Mouse (Mus musculus): ENCODE data around the gene Manba.
A peak's percentile ranks its signal among the peaks of the same experiment; 100 is the strongest.
"Not testable (repeated sequence)": the region's sequence is repeated elsewhere in the genome, so short reads cannot be mapped to it uniquely, and the experiment has no call there.

Manba gene

DNA sequence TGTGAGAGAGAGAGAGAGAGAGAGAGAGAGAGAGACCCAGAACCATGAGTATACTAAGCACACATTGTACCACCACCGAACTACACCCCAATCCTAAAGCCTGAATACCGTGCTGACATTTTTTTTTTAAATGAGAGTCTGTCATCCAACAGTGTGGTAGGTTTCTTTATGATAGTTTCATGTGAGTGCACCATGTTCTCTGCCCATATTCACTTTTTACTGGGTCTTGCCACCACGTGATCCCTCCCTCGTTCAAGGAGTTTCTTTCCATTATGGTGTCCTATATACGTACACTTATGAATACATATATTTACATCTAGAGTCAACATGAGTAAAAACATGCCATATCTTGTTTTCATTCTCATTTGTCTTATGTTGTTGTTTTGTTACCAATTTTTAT, 940 bp downstream of the Manba start:
- DNase-seq (ENCODE audit: low read depth), result no peak

DNA sequence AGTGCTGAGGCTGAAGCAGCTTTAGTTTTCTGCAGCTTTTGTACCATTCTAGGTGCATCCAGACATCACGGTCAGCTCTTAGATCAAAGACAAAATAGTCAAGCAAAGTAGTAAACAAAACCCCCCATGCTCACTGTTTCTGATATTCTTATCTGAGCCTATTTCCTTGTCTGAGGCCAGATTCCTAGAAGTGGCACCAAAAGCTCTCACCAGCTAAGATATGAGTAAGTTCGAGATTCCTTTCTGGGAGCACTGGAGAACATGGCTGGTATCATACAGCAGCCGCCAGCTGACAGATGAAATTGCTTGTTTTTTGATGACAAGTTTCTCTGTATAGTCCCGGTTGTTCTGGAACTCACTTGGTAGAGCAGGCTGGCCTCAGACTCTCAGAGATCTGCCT, 2.4 kb downstream of the Manba start:
- no peak for DNase-seq (ENCODE audit: low read depth)

DNA sequence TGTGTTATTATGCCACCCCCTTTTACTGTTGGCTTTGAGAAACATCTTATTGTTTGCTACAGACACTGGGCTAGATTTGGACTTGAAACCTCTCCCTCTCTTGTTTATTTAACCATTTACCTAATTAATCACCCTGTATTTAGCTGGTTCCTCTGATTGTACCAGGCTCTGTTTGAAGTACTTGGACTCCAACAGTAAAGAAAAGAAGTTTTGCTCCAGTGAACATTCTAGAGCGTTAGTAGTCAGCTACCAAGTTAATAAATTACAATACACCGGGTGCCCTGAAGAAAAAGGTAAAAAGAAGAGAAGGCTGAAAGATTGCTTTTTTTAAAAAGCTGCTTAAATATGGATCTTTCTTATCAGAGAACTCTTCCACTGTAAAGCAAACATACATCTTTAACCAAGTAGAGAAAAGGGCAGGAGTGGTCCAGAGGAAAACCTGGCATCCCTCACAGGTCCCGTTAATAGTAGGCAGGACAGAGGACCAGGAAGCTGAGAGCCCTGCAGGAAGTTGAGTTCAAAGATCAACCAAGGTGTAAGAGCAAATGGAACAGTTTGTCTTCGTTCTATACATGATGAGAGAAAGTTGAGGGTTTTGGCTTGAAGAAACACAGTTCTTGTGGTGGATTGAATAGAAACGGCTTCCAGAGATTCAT, 4.6 kb downstream of the Manba start:
- DNase-seq (ENCODE audit: low read depth), result no peak

DNA sequence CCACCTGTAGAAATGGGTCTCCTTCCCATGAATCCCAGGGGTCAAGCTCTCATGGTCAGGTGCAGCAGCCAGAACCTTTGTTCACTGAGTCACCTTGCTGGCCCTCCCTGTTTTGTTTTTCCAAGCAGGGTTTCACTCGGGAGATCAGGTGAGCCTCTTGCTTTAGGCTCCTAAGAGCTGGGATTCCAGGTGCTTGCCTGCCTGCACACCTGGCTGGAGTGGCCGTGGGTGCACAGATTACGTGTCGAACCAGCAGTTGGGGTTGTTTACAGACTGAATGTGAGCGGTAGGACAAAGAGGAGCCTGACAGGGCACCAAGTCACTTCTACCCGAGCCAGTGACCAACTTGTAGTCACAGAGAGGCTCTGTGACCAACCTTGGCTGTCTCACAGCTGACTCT, 5.7 kb downstream of the Manba start:
- no peak for DNase-seq (ENCODE audit: low read depth)

DNA sequence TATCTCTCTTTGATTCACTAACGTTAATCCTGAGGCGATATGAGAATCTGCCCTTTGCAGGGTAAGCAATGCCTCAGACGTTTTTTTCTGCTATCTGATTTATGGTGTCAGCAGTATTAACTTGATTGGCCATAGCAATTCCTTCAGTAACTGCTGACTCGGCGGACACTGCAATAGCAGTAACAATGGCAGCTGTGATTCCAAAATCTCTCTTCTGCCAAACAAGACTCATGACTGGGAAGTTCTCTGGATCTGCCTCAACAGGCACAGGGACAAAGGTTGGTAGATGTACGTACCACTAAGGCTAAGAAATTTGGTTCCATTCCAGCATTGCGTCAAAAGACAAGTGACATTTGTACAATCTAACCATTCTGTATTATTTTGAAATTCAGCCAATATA, 7.9 kb downstream of the Manba start:
- DNase-seq (ENCODE audit: low read depth), result not testable (repeated sequence)

DNA sequence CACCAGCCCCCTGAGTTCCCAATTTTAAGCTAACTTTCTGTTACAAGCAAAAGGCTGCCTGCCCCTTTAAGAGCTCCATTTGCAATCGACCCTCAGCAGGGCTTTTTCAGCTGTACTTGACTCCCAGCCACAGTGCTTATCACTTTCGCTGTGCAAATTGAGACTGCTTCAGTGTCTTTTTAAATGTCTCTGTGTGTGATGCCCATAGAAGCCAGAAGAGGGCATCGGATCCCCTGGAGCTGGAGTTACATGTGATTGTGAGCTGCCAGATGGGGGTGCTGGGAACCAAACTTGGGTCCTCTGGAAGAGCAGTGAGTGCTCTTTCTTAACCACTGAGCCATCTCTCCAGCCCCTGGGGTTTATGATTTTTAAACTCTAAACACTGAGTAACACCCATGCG, 12.5 kb downstream of the Manba start:
- not testable (repeated sequence) for DNase-seq (ENCODE audit: low read depth)

DNA sequence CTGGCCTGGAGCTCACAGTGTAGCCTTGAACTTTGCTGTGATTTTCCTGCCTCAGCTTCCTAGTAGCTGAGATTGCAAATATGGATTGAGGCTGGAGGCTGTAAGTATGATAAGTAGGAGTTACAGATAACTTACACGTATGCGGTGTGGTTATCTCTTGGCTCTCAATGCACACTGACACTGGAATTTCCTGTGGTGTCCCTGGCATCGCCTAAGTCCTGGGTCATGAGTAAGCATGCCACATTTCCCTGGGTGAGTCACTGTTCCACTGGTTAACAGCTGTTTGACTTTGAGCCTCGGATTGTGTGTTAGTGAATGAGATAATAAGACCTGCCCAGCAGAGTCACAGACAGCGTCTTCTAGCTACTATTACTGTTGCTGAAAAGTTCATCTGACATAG, 13.5 kb downstream of the Manba start:
- no peak for DNase-seq (ENCODE audit: low read depth)

DNA sequence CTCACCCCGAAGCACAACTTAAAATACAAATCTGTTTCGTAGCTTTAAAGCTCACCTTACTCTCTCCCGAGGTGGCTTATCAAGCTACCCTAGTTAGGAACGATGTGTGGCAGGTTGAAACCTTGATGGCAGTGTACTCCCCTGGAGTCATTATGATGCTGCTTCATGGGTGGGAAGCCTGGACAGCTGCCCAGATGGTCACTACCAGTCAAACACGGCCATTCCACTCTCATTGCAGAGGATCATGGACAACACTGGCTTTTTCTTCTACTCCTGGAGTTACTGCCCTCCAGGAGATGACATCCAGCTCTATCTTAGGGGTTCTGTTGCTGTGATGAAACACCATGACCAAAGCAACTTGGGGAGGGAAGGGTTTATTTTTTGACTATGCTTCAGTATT, 17.7 kb downstream of the Manba start:
- no peak for DNase-seq (ENCODE audit: low read depth)

DNA sequence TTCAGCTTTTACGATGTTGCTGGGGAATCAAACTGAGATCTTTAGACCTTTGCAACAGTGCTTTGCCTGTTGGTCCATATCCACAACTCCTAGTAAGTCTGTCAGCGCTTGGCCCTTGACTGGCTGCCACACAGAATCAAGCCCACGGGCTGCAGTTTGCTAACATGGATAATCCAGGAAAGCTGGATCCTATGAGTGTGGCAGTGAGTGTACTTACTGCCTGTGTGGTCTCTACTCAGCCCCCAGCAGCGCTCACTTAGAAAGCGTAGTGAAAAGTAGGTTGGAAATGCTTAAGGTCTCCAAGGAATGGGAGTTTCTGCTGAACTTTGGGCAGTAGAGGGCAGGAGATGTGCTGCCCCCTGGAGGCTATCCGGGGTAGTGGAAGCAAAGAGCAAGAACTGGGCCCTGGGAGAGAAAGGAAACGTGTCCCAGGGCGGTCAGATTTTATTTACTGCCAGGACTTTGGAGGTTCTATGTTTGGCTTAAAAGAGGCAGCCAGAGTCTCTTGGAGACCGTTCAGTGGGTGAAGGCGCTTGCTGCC, 20.0 kb downstream of the Manba start:
- no peak for DNase-seq (ENCODE audit: low read depth)

DNA sequence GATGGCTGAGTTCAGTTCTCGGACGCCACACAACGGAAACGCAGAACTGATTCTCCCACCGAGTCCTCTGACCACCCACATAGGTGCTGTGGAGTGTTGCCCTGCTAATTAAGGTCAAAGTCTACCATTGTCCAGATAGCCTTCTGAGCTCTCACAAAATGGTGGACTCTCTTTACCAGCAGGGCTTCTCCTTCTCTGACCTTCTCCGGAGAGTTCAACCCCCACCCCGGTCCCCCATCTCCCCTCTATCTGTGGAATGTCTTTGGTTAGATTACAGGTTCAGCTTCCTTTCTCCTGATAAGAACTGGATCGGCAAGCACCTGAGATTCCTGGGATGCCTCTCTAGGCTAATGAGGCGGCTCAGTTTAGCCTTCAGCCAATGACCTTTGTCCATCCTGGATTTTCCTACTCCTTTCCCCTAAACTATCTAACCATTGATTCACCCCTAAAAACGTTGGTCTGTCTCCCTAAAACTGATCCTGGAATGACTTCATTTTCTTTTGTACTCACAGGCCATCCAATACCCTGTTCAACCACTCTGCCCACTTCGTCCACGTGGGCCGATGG, 20.6 kb downstream of the Manba start:
- no peak for DNase-seq (ENCODE audit: low read depth)

DNA sequence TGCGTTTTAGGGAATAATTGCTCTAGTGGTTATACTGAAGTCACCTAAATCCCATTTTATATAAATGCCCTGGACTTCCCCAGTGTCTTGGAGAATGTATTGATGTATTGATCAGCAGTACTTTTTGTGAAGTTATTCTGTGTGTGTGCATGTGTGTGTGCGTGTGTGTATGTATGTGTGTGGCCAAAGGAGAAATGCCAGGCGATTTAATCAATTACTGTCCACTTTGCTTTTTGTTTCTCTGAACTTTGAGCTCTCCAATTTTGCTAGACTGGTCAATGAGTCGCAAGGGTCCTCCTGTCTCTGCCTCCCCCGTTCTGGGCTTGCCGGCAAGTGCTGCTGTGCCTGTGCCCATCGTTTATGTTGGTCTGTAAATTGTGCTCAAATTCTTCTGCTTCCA, 22.1 kb downstream of the Manba start:
- DNase-seq (ENCODE audit: low read depth), result no peak

DNA sequence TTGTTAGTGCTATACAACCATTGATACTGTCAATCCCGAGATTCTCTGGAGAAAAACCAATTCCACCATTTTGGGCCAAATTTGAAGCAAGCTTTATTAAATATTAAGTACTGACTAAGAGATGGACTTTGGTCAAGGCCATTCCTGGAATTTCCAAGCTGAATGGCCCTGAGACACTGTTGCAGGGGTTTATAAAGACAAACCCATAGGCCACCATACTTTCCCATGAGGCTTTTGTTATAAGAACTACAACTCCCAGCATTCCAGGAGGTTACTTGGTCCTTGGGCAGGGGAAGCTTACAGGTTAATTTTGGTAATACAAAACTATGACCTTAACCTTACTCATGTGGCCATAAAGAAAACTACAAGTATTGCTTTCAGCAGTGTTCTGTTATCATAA, 22.8 kb downstream of the Manba start:
- no peak for DNase-seq (ENCODE audit: low read depth)

DNA sequence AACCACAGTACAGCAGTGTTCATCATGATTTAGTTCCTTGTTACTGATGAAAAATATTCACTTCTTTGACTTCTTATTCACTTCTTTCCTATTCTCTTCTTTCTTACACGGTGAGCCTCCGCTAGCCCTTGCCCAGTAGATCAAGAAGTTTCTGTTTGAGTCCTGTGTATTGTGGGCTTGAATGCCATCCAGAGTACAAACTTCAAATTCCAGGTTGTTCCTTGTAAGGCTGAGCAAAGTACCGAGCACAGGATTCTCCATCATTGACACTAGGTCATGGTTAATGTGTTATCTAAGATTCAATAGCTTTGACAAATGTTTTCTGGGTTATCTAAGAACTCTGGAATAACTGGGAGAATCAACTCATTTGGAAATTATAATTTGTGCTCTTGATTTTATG, 25.0 kb downstream of the Manba start:
- DNase-seq (ENCODE audit: low read depth), result no peak

DNA sequence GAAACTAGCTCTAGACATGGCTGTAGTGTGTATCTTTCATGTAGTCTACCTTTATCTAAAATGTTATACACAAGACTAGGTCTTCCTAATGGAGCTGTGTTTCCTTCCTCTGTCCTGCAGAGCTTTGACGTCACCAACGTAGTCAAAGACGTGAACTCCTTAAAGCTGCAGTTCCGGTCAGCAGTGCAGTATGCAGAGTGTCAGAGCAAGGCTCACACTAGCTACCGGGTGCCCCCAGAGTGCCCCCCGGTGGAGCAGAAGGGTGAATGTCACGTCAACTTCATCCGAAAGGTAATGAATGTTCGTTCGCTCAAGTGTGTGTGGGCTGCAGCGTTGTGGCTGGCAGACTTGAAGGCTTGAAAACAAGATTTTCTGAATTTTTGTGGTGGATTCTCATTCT, 26.3 kb downstream of the Manba start:
- no peak for DNase-seq (ENCODE audit: low read depth)

DNA sequence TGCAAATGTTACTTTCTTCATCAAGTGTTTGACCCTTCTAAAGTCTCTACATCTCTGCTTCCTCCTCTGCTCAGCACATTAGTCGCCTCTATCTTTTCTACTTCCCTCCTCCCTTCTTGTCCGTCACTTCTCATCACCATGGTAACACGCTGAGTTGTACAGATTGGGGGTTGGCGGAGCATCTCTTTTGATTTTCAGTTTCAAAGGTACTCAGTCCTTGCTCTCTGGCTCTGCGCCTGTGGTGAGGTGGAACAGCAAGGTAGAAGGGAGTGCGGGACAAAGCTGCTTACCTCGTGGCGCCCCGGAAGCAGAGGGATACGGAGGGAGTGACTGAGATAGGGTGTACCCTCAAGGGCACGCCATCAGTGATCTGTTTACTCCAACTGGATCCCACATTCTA, 27.9 kb downstream of the Manba start:
- DNase-seq (ENCODE audit: low read depth), result no peak

DNA sequence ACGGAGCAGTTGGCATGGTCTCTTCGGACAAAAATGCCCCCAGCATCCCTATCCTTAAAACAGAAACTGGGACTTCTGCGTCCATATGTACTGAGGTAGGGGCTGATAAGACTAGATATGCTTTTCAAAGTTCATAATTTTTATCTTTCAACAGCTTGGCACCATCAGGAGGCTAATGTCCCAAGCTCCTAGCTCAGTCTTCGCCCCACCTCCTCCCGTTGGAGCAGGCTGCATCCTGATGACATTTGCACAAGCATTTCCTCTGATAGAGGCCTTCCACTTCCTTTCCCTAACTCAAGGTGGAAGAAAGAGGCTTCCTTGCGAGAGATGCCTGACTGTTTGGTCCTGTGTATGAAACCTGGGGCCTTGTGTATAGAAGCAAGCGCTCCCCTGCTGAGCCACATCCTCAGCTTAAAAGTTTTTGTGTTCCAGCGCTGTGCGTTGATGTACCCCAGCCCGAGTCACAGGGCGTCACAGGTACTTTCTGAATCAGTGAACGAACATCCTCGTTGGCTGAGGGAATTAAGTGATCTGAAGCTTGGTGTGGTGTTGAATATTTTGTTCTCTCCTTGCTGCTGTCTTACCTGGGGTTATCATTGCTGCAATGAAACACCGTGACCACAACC, 28.5 kb downstream of the Manba start:
- no peak for DNase-seq (ENCODE audit: low read depth)

DNA sequence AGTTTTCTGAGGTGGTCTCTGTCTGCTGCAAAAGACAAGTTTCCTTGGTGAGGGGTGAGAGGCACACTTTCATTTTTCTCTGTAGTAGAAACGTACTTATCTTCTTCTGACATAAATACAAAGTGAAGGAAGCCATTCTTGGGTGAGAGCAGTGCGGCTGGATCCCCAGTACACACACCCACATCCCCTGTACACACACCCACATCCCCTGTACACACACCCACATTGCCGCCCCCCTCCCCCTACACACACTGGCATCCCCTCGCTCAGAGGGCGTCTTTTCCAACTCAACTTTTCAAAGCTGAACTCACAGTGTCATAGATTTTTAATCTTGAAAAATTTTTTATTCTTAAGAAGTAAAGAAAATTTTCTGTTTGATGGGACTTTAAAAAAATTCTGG, 29.8 kb downstream of the Manba start:
- DNase-seq (ENCODE audit: low read depth), result no peak

DNA sequence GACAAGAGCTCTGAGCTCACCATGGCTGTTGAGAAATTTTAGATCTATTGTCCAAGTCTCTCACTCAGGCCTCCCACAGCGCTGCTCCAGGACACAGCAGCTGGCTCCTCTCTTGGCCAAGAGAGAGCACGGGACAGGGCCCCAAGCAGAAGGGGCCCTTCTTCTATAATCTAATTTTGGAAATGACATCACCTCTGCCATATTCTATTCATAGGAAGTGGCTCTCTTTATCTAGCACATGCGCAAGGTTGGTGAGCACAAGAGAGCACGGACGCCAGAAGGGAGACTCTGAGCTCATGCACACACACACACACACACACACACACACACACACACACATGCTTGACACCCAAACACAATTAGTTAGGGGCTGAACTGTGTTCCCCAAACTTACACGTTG, 31.5 kb downstream of the Manba start:
- DNase-seq (ENCODE audit: low read depth), result no peak

DNA sequence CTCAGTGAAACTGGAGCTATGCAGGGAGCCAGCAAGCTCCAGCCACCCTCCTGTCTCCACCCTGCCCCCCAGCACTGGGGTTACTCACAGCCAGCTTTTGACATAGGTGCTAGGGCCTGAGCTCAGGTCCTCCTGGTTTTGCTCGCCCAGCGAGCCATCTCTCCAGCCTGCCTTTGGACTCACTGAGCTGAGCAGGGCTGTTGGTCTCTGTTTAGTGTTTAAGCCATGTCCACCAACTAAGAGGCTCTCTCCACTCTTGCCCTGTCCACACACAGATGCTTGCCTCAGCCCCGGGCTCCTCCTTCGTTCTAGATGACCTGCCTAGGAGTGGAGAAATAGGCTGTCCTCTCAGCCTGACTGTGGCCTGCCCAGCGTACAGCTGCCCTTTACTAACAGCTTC, 33.5 kb downstream of the Manba start:
- DNase-seq (ENCODE audit: low read depth), result no peak

DNA sequence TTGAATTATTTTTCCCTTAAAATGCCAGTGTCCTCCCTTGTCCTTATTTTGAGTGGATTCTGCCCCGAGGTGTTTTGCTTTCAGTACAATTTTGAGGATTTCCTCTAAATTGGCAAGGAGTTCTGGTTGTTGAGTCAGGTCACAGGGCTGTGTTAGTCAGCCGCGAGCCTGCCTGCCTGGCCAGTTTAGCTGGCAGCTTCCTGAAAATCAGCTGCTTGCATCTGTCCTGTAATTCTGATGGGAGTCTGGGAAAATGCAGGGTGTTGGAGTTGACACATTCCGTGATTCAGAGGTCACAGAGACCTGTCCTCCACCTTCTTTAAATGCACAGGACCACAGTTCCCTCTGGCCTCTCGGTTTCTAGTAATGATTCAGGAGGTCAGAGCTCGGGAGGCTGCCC, 34.2 kb downstream of the Manba start:
- peak; percentile 89 for DNase-seq (ENCODE audit: low read depth)

DNA sequence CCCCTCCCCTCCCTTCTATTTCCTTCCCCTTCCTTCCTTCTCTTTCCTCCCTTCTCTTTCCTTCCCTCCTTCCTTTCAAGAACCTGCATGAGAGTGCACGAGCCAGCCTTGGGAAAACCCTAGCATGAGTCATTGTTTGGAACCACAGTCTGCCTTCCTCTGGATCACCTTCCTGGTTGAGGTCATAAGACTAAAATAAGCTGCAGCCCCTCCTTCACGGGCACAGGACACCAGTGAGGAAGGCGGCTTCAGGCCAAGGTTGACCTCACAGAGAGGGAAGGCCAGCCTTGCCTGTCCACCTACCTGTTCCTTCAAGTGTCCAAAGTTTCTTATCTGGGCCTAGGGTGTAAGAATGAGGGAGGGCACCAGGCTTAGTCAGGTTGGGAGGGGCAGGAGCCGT, 36.6 kb downstream of the Manba start:
- peak; percentile 93 for DNase-seq (ENCODE audit: low read depth)

DNA sequence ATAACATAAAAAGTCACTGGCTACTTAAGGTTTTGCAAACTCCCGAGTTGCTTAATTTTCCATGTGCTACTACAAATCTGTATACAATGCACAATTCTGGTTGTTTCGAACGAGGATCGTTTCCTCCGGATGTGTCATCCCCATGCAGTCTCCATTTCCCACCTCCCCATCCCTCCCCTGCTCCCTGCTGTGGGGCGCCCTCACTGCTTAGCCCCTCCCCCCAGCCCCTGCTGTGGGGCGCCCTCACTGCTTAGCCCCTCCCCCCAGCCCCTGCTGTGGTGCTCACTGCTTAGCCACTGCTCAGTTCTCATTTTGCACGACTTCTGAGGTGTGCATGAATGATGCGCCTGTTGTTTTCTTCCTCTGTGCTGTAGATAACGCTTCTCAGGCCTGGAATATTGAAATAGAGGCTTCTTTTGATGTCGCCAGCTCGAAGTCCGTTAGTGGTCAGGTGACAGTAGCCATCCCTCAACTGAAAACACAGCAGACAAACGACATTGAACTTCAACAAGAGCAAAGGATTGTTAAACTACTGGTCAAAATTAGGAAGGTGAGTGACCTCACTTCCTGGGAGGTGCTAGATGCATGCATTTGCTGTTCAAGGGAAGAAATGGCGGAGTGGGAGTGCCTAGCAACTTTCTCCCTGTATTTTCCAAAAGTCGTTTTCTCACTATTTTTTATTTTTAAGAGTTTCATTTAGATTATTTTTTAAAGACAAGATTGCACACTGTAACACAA, 37.4 kb downstream of the Manba start:
- DNase-seq (ENCODE audit: low read depth), result no peak

DNA sequence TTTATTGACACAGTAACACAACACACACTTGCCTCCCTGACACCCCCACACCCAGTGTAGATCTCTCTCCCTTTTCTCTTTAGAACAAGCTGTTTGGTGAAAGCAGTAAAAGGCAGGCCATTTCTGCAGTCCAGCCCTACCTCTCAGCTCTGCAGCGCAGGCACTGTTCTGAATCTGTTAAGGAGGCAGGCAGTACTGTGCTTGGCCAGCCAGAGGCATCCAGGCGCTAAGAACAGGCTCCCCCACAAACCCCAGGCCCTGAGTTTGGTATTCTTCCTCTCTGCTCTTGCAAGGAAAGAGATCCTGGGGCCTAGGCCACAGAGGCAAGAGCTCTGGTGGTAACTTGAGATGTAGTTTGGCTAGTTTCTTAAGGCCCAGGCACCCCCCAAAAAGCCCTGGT, 39.5 kb downstream of the Manba start:
- DNase-seq (ENCODE audit: low read depth), result not testable (repeated sequence)
